Mouse (Mus musculus) T-cell, adult 66 days (primary cell): ENCODE results near the gene Topbp1. TPM values are rescaled to one million over a fixed set of nuclear protein-coding genes. Genes with fewer than 3 reads are reported as not detected.

ENCODE experiments used
- total RNA-seq, 2 experiments: library from RNA; stranded (reverse); gene quantifications; 3 replicates in 1 of 2; 4 replicates in 1 of 2; pipeline ENCODE4 v1.2.4; 2023

Gene Topbp1
- total RNA-seq = 10 to 100 TPM; 79.2 to 84.5 TPM

GRCm38 (mm10) chr9:103304927-103305326 lies at the start of gene Topbp1, which contains the start of gene 1300017J02Rik:
Gene Topbp1, plus strand, starts transcription at chr9:103305215.
Gene 1300017J02Rik, minus strand, starts transcription at chr9:103305082.

GRCm38 (mm10) chr9:103365290-103366247 lies 60.6 kb downstream of the Topbp1 start, which contains the start of gene Cdv3:
Gene Cdv3, minus strand, starts transcription at chr9:103365840.

Other genes starting within 250 kb of the Topbp1 start
- 1 to 10 TPM; 2.1 to 2.5 TPM for gene Rab6b, start 193.4 kb upstream of the Topbp1 start, total RNA-seq
- 10 to 100 TPM; 24.8 to 25.6 TPM for gene Srprb, start 103.1 kb upstream of the Topbp1 start, total RNA-seq
- gene Gm20425, start 74.9 kb upstream of the Topbp1 start, total RNA-seq = not detected
- gene Trf, start 74.8 kb upstream of the Topbp1 start, total RNA-seq = 10 to 100 TPM; 12.8 to 14.0 TPM
- 1 to 10 TPM in 1 of 2 experiments, not detected in 1; 3.0 TPM for gene 1300017J02Rik, start 133 bp upstream of the Topbp1 start, total RNA-seq
- gene Cdv3, start 60.6 kb downstream of the Topbp1 start, total RNA-seq = 100 to 1,000 TPM in 1 of 2 experiments, 10 to 100 TPM in 1; 95.3 to 108 TPM
- 1 to 10 TPM in 1 of 2 experiments, not detected in 1; 1.0 TPM for gene Bfsp2, start 175.2 kb downstream of the Topbp1 start, total RNA-seq